Mouse (Mus musculus) embryonic fibroblast, embryonic 13.5 days (primary cell): Measurements from ENCODE around the gene Dock3.
"Not testable (repeated sequence)": the region's sequence is repeated elsewhere in the genome, so short reads cannot be mapped to it uniquely, and the experiment has no call there.

Experiments used
- CTCF ChIP-seq: IDR thresholded peaks from 2 replicates; pipeline ENCODE4 v1.5.1; 2011; ENCODE audit warnings: mild to moderate bottlenecking, control low read depth, low read length, moderate library complexity, borderline replicate concordance; ENCODE audit not compliant: insufficient read depth
- POLR2A ChIP-seq: IDR thresholded peaks from 2 replicates; pipeline ENCODE4 v1.6.1; 2011; ENCODE audit warnings: low read depth, mild to moderate bottlenecking, control low read depth, low read length, moderate library complexity

- TF ChIP-seq CTCF, POLR2A: not testable (repeated sequence)
Observed at GRCm38 (mm10) chr9:107156388-107156787, 75.3 kb downstream of the Dock3 start.
